In the genomic region with DNA sequence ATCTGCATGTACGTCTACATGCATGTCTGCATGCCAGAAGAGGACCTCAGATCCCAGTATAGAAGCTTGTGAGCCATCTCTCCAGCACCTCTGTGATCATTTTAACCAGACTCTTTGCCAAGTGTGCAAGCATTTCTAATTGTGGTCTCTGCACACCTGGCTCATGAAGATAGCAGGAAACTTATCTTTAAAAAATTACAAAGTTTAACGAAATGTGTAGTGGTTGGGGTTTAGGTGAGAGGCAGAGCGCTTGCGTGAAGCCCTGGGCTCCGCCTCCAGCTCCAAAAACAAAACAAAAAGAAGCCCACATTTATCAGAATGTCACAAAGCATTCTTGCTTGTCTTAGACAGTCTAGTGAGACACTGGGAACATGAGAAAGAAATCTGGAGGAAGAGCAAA, we compare ENCODE assay signal across 17 mouse cellular contexts.
"Had no signal": no experiment of that assay in that cellular context is flagged by ENCODE, and none has a peak within 500 bp of the region (broad histone marks: within the 10 kb centered on the region; RNA-seq: fewer than 3 reads in every experiment).

No protein-coding gene starts in this region.

- H3K9me3 ChIP-seq: limb, embryonic 10.5 days; limb, embryonic 13.5 days; liver, embryonic 12.5 days; liver, embryonic 15.5 days; lung, embryonic 15.5 days; midbrain, embryonic 13.5 days had no signal

- H3K4me2 ChIP-seq: limb, embryonic 13.5 days; liver, embryonic 12.5 days; liver, embryonic 15.5 days; lung, embryonic 15.5 days; midbrain, embryonic 13.5 days had no signal

- ATAC-seq: intestine, embryonic 16.5 days; liver, embryonic 12.5 days; midbrain, embryonic 13.5 days had no signal

- H3K4me3 ChIP-seq: layer of hippocampus, adult 2 months; limb, embryonic 10.5 days; limb, embryonic 13.5 days; liver, embryonic 12.5 days; liver, embryonic 15.5 days; lung, embryonic 15.5 days; midbrain, embryonic 13.5 days had no signal

- H3K27ac ChIP-seq: kidney, postnatal 0 days; layer of hippocampus, adult 2 months; limb, embryonic 10.5 days; limb, embryonic 13.5 days; liver, embryonic 12.5 days; liver, embryonic 15.5 days; lung, embryonic 15.5 days; midbrain, embryonic 13.5 days had no signal

- DNase-seq: kidney, adult 2 months; kidney, postnatal 25 days; layer of hippocampus, adult 9-11 months; liver; lung, adult 18-20 months; lung, postnatal 10 days; lung, postnatal 36 days; thymus, postnatal 25 days had no signal

- H3K9ac ChIP-seq: limb, embryonic 13.5 days; liver, embryonic 12.5 days; liver, embryonic 15.5 days; lung, embryonic 15.5 days; midbrain, embryonic 13.5 days had no signal

- H3K4me1 ChIP-seq: lung, embryonic 15.5 days had no signal

- H3K36me3 ChIP-seq: limb, embryonic 10.5 days; lung, embryonic 15.5 days had no signal

- H3K27me3 ChIP-seq: limb, embryonic 13.5 days; liver, embryonic 12.5 days; liver, embryonic 15.5 days; lung, embryonic 15.5 days; midbrain, embryonic 13.5 days had no signal
